Mouse (Mus musculus) ES-E14 (cell line): ENCODE results near the gene Cuta. TPM values are rescaled to one million over a fixed set of nuclear protein-coding genes. Genes with fewer than 3 reads are reported as not detected.
A peak's percentile ranks its signal among the peaks of the same experiment; 100 is the strongest.
"Not testable (repeated sequence)": the region's sequence is repeated elsewhere in the genome, so short reads cannot be mapped to it uniquely, and the experiment has no call there.

Experiments used
- DNase-seq: peaks from one replicate; pipeline ENCODE4 v3.0.0-alpha.2; 2013; ENCODE audit warnings: low read depth, low spot score
- H3K27ac ChIP-seq: 2 replicates; pipeline ENCODE4 v1.5.1; 2012; ENCODE audit warnings: low read depth, mild to moderate bottlenecking, low read length, moderate library complexity, mixed read lengths; ENCODE audit not compliant: poor library complexity, insufficient read depth, severe bottlenecking
- H3K36me3 ChIP-seq: 2 replicates; pipeline ENCODE4 v1.6.1; 2012; ENCODE audit warnings: mild to moderate bottlenecking, low read length, moderate library complexity, mixed read lengths; ENCODE audit not compliant: control insufficient read depth, poor library complexity, insufficient read depth, severe bottlenecking
- H3K4me1 ChIP-seq, 2 experiments: fragments of 150-350 bp in 1 of 2; sonication (generic) in 1 of 2; 2 replicates each; pipeline ENCODE4 v1.6.1; 2012; ENCODE audit warnings: low read length in 2 of 2, mild to moderate bottlenecking in 1 of 2, mixed read lengths in 1 of 2; ENCODE audit not compliant: control insufficient read depth in 2 of 2, insufficient read depth in 2 of 2, poor library complexity in 1 of 2
- H3K4me3 ChIP-seq, 2 experiments: fragments of 150-350 bp in 1 of 2; sonication (generic) in 1 of 2; 2 replicates each; pipeline ENCODE4 v1.5.1; 2012; ENCODE audit warnings: low read length in 2 of 2, low read depth in 1 of 2, mild to moderate bottlenecking in 1 of 2, mixed read lengths in 1 of 2; ENCODE audit not compliant: insufficient read depth in 1 of 2, poor library complexity in 1 of 2, severe bottlenecking in 1 of 2
- H3K9ac ChIP-seq: 2 replicates; pipeline ENCODE4 v1.6.1; 2012; ENCODE audit warnings: low read depth, mild to moderate bottlenecking, low read length, mixed read lengths; ENCODE audit not compliant: poor library complexity, insufficient read depth, severe bottlenecking
- H3K9me3 ChIP-seq: fragments of 150-350 bp; sonication (generic); 2 replicates; pipeline ENCODE4 v1.6.1; 2012; ENCODE audit warnings: low read depth, mild to moderate bottlenecking, low read length; ENCODE audit not compliant: control insufficient read depth, insufficient read depth
- CHD2 ChIP-seq: IDR thresholded peaks from 2 replicates; pipeline ENCODE4 v1.6.1; 2014; ENCODE audit warnings: mild to moderate bottlenecking, low read depth, low read length, inconsistent platforms
- HCFC1 ChIP-seq: IDR thresholded peaks from 2 replicates; pipeline ENCODE4 v1.6.1; 2012; ENCODE audit warnings: low read length, inconsistent platforms, borderline replicate concordance; ENCODE audit not compliant: insufficient read depth
- MAFK ChIP-seq: IDR thresholded peaks from 2 replicates; pipeline ENCODE4 v1.6.1; 2014; ENCODE audit warnings: mild to moderate bottlenecking, low read depth, low read length, inconsistent platforms; ENCODE audit not compliant: insufficient read depth
- ZC3H11A ChIP-seq: IDR thresholded peaks from 2 replicates; pipeline ENCODE4 v1.6.1; 2012; ENCODE audit warnings: low read depth, mild to moderate bottlenecking, inconsistent platforms, low read length, borderline replicate concordance
- ZNF384 ChIP-seq: IDR thresholded peaks from 2 replicates; pipeline ENCODE4 v1.6.1; 2012; ENCODE audit warnings: low read depth, low read length, inconsistent platforms
- in situ Hi-C, 2 experiments: fragments of 600-800 bp; cut with MboI; formaldehyde crosslinking; loops; one replicate each; pipeline ENCODE4 v1.15.1; 2025; ENCODE audit warnings: low sequenced_read_pairs in 2 of 2, inconsistent platforms in 1 of 2; ENCODE audit not compliant: unreplicated experiment in 2 of 2
- total RNA-seq: library from RNA; depleted of rRNA; stranded (reverse); fragments of 300-350 nt; gene quantifications from 2 replicates; pipeline ENCODE4 v1.2.3, GENCODE M21; 2012

Gene Cuta
- total RNA-seq, 1 experiment: 43.0 TPM

DNA sequence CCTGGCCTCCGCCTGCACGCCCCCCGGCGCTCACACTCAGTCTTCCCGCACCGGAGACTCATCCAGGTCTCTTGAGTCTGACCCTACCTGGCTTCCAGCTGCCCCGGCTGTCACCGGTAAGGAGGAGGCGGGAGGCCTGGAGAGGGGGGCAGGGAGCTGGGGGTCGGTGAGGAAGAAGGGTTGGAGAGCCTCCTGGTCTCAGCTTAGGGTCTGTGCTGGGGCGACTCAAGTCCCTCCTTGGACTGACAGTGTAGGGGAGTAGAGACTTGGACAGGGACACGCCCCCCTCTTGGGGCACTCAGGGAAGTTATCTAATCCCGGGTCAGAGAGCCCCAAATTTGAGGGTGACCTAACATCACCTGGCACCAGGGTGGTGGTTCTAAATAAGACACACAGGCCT is 6.0 kb downstream of the Cuta start:
- Histone ChIP-seq H3K9me3 (no peaks in the 10 kb centered on the region), H3K27ac (no peak overlapping the region), H3K4me3 (peak overlapping the region; percentile 59 to 79), H3K4me1 (peaks cover 7 to 10% of the 10 kb centered on the region in 2 experiments; a peak in 2 of 4 replicates), H3K9ac (peak overlapping the region; percentile 41), H3K36me3 (peaks cover 44% of the 10 kb centered on the region)
- TF ChIP-seq MAFK: no peak
- TF ChIP-seq ZNF384: no peak
- TF ChIP-seq ZC3H11A: no peak
- no peak for TF ChIP-seq HCFC1
- TF ChIP-seq CHD2: no peak
- in situ Hi-C loops: no loop called here
- DNase-seq: no peak

DNA sequence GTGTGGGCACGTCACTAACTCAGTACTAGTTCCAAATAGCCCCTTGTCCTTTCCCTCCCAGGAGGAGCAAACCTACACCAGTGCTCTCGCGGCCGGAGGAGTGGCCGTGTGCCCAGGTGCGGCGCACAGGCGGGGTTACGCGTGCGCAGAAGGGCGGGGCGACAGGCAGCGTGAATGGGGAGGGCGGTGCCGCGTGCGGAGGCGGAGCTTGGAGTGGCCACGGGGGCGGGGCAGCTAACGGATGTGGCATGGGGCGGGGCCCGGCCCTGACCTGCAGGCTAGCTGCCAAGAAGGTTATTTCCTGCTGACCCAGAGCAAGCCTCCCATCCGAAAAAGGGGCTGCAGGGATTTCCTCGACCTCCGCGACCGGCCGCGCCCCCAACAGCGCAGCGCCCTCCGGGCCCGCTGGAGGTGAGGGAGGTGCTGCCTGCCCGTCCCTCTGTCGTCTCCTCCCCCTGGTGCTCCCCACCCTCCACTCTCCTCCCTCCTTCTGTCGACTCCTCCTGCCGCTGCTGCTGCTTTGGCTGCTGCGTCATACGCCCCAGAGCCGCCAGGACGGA is 6.5 kb downstream of the Cuta start, which contains the start of gene Phf1:
Gene Phf1, plus strand, starts transcription at position 214 of the 560 bp plus-strand sequence.
- in situ Hi-C loops: no loop called here
- H3K36me3 ChIP-seq: peaks cover 43% of the 10 kb centered on the region

DNA sequence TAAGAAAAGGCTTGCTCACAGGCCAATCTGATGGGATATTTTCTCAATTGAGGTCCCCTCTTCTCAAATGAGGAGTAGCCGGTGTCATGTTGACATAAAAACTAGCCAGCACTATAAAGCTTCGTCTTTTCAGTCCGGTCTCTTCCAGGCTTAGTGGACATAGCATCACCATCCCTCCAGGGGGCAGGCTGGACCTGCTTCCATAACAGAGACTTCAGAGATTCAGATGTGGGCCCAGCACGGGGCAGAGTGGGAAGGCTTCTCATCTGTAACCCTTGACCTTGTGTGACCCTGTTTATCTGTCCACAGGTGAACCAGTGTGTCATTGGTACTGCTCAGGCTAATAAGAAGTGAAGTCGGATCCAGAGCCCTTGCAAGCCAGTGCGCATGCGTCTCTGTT is 7.6 kb downstream of the Cuta start:
- not testable (repeated sequence) for H3K4me3 ChIP-seq, DNase-seq

More for the DNA sequence above, 6.5 kb downstream of the Cuta start, which contains the start of gene Phf1:
- peak; percentile 89 for DNase-seq
- Histone ChIP-seq H3K4me3 (peak within 1 kb of the TSS; percentile 59 to 79), H3K9ac (peak within 1 kb of the TSS; percentile 41), H3K4me1 (peaks cover 6 to 9% of the 10 kb centered on the region in 2 experiments; a peak in 2 of 4 replicates), H3K9me3 (no peaks in the 10 kb centered on the region), H3K27ac (no peak within 1 kb of the TSS; the same call in 1 of the 2 replicates)
- TF ChIP-seq CHD2: no peak
- no peak for TF ChIP-seq MAFK
- no peak for TF ChIP-seq ZNF384
- TF ChIP-seq ZC3H11A: no peak
- no peak for TF ChIP-seq HCFC1

DNA sequence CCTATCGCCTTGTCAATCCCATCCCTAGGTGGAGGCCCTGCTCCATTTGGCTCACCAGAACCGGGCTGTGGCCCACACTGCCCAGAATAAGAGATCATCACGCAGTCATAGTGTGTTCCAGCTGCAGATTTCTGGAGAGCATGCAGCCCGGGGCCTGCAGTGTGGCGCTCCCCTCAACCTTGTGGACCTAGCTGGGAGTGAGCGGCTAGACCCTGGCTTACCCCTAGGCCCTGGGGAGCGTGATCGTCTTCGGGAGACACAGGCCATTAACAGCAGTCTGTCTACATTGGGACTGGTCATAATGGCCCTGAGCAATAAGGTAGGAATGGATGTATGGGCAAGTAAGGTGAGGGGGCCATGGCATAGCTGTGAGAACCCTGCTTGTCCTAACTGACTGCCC is 14.0 kb downstream of the Cuta start:
- H3K27ac ChIP-seq, H3K9ac ChIP-seq, H3K4me1 ChIP-seq, H3K4me3 ChIP-seq, H3K9me3 ChIP-seq, in situ Hi-C loops, DNase-seq: not testable (repeated sequence)
- H3K36me3 ChIP-seq: peaks cover 55% of the 10 kb centered on the region

More for the DNA sequence above, 7.6 kb downstream of the Cuta start:
- H3K9me3 ChIP-seq, in situ Hi-C loops, H3K9ac ChIP-seq, H3K4me1 ChIP-seq, H3K27ac ChIP-seq: not testable (repeated sequence)
- H3K36me3 ChIP-seq: peaks cover 41% of the 10 kb centered on the region

DNA sequence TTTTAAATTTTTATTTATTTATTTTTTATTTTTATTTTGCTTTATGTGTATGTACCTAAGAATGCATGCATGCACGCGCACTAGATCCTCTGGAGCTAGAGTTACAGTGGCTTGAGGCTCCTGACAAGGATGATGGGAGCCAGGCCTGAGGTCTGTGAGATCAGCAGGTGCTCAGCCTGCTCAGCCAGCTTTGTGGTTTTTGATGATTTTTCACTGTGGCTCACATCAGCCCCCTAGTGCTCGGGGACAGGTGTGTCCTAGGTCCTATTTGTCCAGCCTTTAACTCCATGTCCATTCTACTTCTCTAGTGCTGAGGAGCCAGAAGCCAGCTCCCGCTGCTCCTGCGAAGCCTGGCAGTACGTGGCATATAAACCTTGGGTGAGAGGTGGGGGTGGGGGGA is 17.0 kb downstream of the Cuta start:
- H3K9ac ChIP-seq, H3K9me3 ChIP-seq, H3K27ac ChIP-seq, H3K4me1 ChIP-seq, in situ Hi-C loops, H3K4me3 ChIP-seq, DNase-seq: not testable (repeated sequence)
- peaks cover 45% of the 10 kb centered on the region for H3K36me3 ChIP-seq

DNA sequence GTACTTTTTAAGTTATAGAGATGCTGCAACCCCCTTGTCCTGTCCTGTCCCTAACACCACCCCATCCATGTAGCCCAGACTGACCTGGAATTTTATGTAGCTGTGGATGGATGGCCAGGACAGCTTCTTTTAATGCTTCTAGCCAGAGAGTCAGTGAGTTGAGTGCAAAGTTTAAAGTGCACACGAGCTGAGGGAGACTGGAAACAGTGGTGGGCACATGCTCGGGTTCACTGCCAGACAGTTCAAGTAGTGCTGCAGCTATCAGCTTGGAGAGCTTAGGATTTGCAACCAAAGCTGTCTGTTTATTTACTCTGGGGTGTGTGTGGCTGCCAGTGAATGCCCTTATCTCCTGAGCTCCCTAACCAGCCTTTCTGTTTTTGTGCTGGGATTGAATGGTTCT is 19.9 kb downstream of the Cuta start:
- H3K27ac ChIP-seq, H3K4me1 ChIP-seq, DNase-seq, H3K9me3 ChIP-seq, H3K9ac ChIP-seq, H3K4me3 ChIP-seq, in situ Hi-C loops: not testable (repeated sequence)
- H3K36me3 ChIP-seq: peaks cover 22% of the 10 kb centered on the region
